Mouse (Mus musculus): ENCODE measurements around the gene Fam213a. TPM values are rescaled to one million over a fixed set of nuclear protein-coding genes. Genes with fewer than 3 reads are reported as not detected.

Fam213a gene
- polyA plus RNA-seq, 1 experiment from 2014 or later: 32.4 TPM

DNA sequence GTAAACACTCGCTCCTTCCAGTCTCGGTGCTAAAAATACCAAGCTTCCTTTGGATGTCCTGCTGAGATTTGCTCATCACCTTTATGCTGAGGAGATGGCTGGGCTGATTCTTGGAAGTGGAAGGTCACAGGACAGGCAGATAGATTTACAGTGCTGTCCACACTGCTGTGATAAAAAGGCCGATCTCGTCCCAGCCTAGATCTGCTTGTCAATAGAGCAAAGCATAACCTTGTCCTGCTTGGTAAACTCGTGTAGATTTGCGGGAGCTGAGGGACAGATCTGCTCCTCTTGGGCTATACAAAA, 46.0 kb downstream of the Fam213a start:
- H3K36me3 ChIP-seq (ENCODE audit: control insufficient read depth, insufficient read depth, low read length): no peaks in the 10 kb centered on the region
- peak overlapping the region; percentile 68 for H3K4me2 ChIP-seq (replicated peaks; ENCODE audit: low read depth)
- ATAC-seq (ENCODE audit: low FRiP score, low TSS enrichment): no peak
- 12% methylated on average over 6 of the region's 6 CpGs for WGBS
- no peaks in the 10 kb centered on the region for H3K27me3 ChIP-seq (ENCODE audit: control insufficient read depth, insufficient read depth, low read length)
- H3K4me1 ChIP-seq (replicated peaks; ENCODE audit: control insufficient read depth, insufficient read depth): peaks cover 9% of the 10 kb centered on the region
- H3K27ac ChIP-seq (replicated peaks): peak overlapping the region; percentile 86
- DNase-seq (ENCODE audit: low spot score): no peak
- peak overlapping the region; percentile 62; the same call in 1 of the 2 replicates for H3K9ac ChIP-seq (ENCODE audit: low read length)
- H3K9me3 ChIP-seq (ENCODE audit: control insufficient read depth, low read length): no peaks in the 10 kb centered on the region
- H3K4me3 ChIP-seq (ENCODE audit: low read depth, low read length): peak overlapping the region; percentile 93
- TF ChIP-seq EP300 (optimal IDR thresholded peaks at IDR 0.05): no peak
- no peak for TF ChIP-seq CTCF (IDR thresholded peaks at IDR 0.05; ENCODE audit: low read depth)

DNA sequence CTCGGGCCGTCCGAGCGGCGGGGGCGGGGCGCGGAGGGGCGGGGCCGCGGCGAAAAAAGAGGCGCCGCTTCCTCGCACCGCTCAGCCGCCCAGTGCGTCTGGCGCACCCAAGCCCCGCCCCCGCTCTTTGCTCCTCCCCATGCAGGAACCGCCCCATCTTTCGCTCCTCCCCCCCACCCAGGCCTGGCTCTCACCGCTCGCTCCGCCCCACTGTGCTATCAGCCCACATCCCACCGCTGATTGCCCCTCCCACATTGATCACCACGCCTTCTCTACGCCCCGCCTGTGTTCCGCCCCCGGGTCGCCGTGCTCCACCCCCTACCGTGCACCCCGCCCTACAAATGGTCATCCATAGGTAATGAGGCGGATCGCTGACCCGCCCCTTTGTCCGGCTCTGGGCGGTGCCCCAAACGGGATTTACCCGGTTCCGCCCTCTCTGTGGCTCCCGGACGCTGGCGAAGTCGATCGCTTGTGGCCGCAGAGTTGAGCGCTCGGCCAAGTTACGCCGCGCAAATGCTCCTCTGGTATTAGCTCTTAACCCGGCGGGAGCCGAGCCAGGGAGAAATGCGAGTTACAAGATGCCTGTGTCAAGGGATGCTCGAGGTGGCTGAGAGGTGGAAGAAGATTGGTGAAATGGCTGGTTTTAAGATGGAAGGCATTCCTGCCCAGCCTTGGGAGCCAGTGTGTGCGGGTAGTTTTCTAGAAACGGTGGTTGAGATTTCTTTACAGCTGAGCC, 46.6 kb downstream of the Fam213a start:
- ATAC-seq (ENCODE audit: low FRiP score, low TSS enrichment) (peak; percentile 96), DNase-seq (ENCODE audit: low spot score) (peak; percentile 100)
- no peak for TF ChIP-seq CTCF (IDR thresholded peaks at IDR 0.05; ENCODE audit: low read depth)
- no peak for TF ChIP-seq EP300 (optimal IDR thresholded peaks at IDR 0.05)
- peaks cover 9% of the 10 kb centered on the region for H3K4me1 ChIP-seq (replicated peaks; ENCODE audit: control insufficient read depth, insufficient read depth)
- H3K36me3 ChIP-seq (ENCODE audit: control insufficient read depth, insufficient read depth, low read length): no peaks in the 10 kb centered on the region
- no peaks in the 10 kb centered on the region for H3K27me3 ChIP-seq (ENCODE audit: control insufficient read depth, insufficient read depth, low read length)
- no peaks in the 10 kb centered on the region for H3K9me3 ChIP-seq (ENCODE audit: control insufficient read depth, low read length)
- H3K4me2 ChIP-seq (replicated peaks; ENCODE audit: low read depth): peak overlapping the region; percentile 87
- 0% methylated on average over 40 of the region's 62 CpGs for WGBS
- peak overlapping the region; percentile 96 for H3K27ac ChIP-seq (replicated peaks)
- H3K4me3 ChIP-seq (ENCODE audit: low read depth, low read length): peak overlapping the region; percentile 93
- H3K9ac ChIP-seq (ENCODE audit: low read length): peak overlapping the region; percentile 96

DNA sequence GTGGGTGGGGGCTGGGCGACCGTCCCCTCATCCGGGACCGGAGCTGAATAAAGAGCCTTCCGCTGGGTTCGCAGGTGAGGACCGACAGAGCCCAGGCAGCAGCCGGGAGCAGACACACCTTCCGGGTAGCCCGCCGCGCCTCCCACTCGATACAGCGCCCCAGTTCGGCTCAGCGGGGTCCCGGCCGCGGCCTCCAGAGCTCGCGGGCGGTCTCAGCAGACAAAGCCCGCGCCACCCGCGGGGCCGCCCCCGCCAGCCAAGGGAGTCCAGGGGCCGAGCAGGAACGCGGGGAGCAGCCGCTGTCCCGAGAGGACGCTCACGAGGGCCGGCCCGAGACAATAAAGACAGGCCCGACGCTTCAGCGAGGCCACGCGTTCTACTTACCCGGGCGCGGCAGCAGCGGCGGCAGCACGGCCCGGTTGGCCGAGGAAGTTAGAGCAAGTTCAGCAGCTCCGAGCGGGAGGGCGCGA, 47.2 kb downstream of the Fam213a start, which contains the start of gene Tspan14:
TSS of gene Tspan14 (minus strand) at position 416 of the 470 bp plus-strand sequence.
- DNase-seq (ENCODE audit: low spot score): no peak
- H3K4me1 ChIP-seq (replicated peaks; ENCODE audit: control insufficient read depth, insufficient read depth): peaks cover 9% of the 10 kb centered on the region
- WGBS: under 1% methylated on average over 47 of the region's 54 CpGs

DNA sequence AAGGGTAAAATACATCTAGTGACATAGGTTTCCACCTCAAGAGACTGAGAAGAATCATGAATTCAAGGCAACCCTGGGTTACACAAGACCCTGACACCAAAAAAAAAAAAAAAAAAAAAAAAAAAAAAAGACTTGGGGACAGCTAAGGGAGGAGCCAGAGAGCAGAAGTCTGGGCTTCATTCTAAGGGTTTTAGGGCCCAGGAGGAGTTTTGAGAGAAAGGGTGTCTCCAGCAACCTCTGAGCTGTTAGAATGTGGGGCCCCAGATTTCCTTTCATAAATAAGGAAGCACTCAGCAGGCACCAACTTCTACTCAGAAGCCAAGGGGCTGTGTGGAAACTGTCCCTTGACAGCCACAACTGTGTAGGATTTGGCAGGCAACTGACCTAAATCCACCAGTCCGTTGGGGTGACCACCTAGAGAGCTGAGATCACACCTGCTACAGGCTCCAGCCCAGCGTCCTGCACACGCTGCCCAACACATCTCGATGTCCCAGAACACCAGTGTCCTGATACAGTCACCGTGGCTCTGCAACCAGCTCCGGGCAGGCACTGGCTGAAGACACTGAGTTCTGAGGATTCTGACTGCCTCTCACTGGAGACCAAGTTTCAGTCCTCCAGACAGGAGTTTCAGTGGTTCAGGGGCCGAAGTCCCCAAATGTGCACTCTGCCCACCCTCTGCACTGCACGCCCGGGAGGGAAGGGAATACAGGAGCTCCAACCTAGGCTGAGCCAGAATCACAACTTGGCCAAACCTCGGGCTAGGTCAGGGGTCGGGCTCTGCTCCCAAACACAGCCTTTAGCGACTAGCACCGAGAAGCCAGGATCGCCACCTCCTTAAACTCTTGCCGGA, 47.9 kb downstream of the Fam213a start:
- Histone ChIP-seq H3K4me3 (ENCODE audit: low read depth, low read length) (peak overlapping the region; percentile 93), H3K9ac (ENCODE audit: low read length) (peak overlapping the region; percentile 96), H3K4me1 (replicated peaks; ENCODE audit: control insufficient read depth, insufficient read depth) (peaks cover 9% of the 10 kb centered on the region), H3K36me3 (ENCODE audit: control insufficient read depth, insufficient read depth, low read length) (no peaks in the 10 kb centered on the region), H3K27ac (replicated peaks) (peak overlapping the region; percentile 96), H3K9me3 (ENCODE audit: control insufficient read depth, low read length) (no peaks in the 10 kb centered on the region), H3K27me3 (ENCODE audit: control insufficient read depth, insufficient read depth, low read length) (no peaks in the 10 kb centered on the region), H3K4me2 (replicated peaks; ENCODE audit: low read depth) (peak overlapping the region; percentile 87)
- DNase-seq (ENCODE audit: low spot score) (peak; percentile 53), ATAC-seq (ENCODE audit: low FRiP score, low TSS enrichment) (no peak)
- WGBS: under 1% methylated on average over 15 of the region's 15 CpGs
- TF ChIP-seq EP300 (optimal IDR thresholded peaks at IDR 0.05) (no peak), CTCF (IDR thresholded peaks at IDR 0.05; ENCODE audit: low read depth) (no peak)

More for the DNA sequence above, 47.2 kb downstream of the Fam213a start, which contains the start of gene Tspan14:
- Histone ChIP-seq H3K4me3 (ENCODE audit: low read depth, low read length) (peak within 1 kb of the TSS; percentile 93), H3K4me2 (replicated peaks; ENCODE audit: low read depth) (peak within 1 kb of the TSS; percentile 87), H3K36me3 (ENCODE audit: control insufficient read depth, insufficient read depth, low read length) (no peaks in the 10 kb centered on the region), H3K9ac (ENCODE audit: low read length) (peak within 1 kb of the TSS; percentile 96), H3K9me3 (ENCODE audit: control insufficient read depth, low read length) (no peaks in the 10 kb centered on the region), H3K27me3 (ENCODE audit: control insufficient read depth, insufficient read depth, low read length) (no peaks in the 10 kb centered on the region), H3K27ac (replicated peaks) (peak within 1 kb of the TSS; percentile 96)
- 0 out of 2 replicates have a peak, but pooled peaks have one; percentile 2 for TF ChIP-seq CTCF (IDR thresholded peaks at IDR 0.05; ENCODE audit: low read depth)
- TF ChIP-seq EP300 (optimal IDR thresholded peaks at IDR 0.05): no peak
- peak; percentile 60 for ATAC-seq (ENCODE audit: low FRiP score, low TSS enrichment)

DNA sequence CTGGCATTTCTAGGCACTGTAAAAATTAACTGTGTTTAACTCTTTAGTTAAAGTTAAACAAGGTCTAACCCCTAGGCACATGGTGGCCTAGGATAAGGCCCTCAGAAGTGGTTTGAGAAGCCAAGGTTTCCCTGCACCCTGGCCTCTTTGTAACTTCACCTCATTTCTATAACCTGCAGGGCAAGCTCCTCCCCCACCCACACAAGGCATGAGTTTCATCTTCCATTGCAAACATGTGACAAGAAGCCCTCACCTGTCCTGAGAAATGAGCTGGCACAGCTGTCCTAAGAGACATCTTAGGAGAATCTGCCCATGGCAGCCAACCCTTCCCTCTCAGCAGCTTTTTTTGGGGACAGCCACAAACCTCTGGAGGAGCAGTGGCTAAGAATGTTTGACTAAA, 48.7 kb downstream of the Fam213a start:
- H3K4me2 ChIP-seq (replicated peaks; ENCODE audit: low read depth): peak overlapping the region; percentile 87
- H3K27me3 ChIP-seq (ENCODE audit: control insufficient read depth, insufficient read depth, low read length): no peaks in the 10 kb centered on the region
- H3K27ac ChIP-seq (replicated peaks): 0 out of 2 replicates have a peak overlapping the region, but pooled peaks have one; percentile 13
- DNase-seq (ENCODE audit: low spot score): no peak
- peak overlapping the region; percentile 38; the same call in 1 of the 2 replicates for H3K9ac ChIP-seq (ENCODE audit: low read length)
- no peaks in the 10 kb centered on the region for H3K9me3 ChIP-seq (ENCODE audit: control insufficient read depth, low read length)
- H3K4me1 ChIP-seq (replicated peaks; ENCODE audit: control insufficient read depth, insufficient read depth): peaks cover 13% of the 10 kb centered on the region
- TF ChIP-seq EP300 (optimal IDR thresholded peaks at IDR 0.05): no peak
- TF ChIP-seq CTCF (IDR thresholded peaks at IDR 0.05; ENCODE audit: low read depth): no peak
- ATAC-seq (ENCODE audit: low FRiP score, low TSS enrichment): no peak
- H3K4me3 ChIP-seq (ENCODE audit: low read depth, low read length): peak overlapping the region; percentile 93
- no peaks in the 10 kb centered on the region for H3K36me3 ChIP-seq (ENCODE audit: control insufficient read depth, insufficient read depth, low read length)
